In the genomic region with DNA sequence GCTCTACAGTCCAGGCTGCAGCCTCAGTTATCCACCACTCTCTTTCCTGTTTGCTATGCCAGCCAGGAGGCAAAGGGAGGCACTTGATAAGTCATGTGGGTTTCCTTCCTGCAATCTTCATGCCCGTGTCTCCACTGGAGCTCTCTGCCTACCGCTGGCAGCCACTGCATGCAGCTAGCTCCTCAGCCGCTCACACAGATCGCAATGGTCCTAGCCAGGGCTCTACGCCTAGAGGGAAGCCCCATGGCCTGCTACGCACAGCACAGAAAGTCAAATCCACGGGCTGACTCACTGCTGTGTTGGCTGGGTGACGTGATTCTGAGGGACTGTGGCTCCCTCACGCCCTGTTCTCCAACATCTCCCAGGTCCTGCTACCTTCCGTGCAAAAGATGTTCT, we compare ENCODE assay signal across 13 mouse cellular contexts. TPM values are rescaled to one million over a fixed set of nuclear protein-coding genes. Genes with fewer than 3 reads are reported as not detected.
DNase-seq lines count a peak whose midpoint lies in the region; ATAC-seq lines count a peak whose summit lies in the region.
"Had no signal": no experiment of that assay in that cellular context is flagged by ENCODE, and none has a peak within 500 bp of the region (broad histone marks: within the 10 kb centered on the region; RNA-seq: fewer than 3 reads in every experiment).

No protein-coding gene starts in this region.

- H3K36me3 ChIP-seq in heart, embryonic 14.5 days (ENCODE audit: control insufficient read depth, insufficient read depth, low read length) = no peaks in the 10 kb centered on the region
- H3K36me3 ChIP-seq in embryonic facial prominence, embryonic 12.5 days = no peaks in the 10 kb centered on the region
- no peaks in the 10 kb centered on the region for H3K36me3 ChIP-seq in intestine, embryonic 15.5 days
- H3K36me3 ChIP-seq: kidney, embryonic 15.5 days; midbrain, embryonic 12.5 days had no signal

- H3K9ac ChIP-seq in heart, embryonic 14.5 days (ENCODE audit: low read length) = peak overlapping the region; percentile 38; the same call in 1 of the 2 replicates
- no peak overlapping the region for H3K9ac ChIP-seq in embryonic facial prominence, embryonic 12.5 days
- H3K9ac ChIP-seq in intestine, embryonic 15.5 days = no peak overlapping the region
- H3K9ac ChIP-seq: kidney, embryonic 15.5 days; midbrain, embryonic 12.5 days had no signal

- H3K27me3 ChIP-seq in heart, embryonic 14.5 days (ENCODE audit: control insufficient read depth, insufficient read depth, low read length) = no peaks in the 10 kb centered on the region
- no peaks in the 10 kb centered on the region for H3K27me3 ChIP-seq in embryonic facial prominence, embryonic 12.5 days
- H3K27me3 ChIP-seq in intestine, embryonic 15.5 days (replicated peaks) = no peaks in the 10 kb centered on the region
- H3K27me3 ChIP-seq: kidney, embryonic 15.5 days; midbrain, embryonic 12.5 days had no signal

- H3K4me3 ChIP-seq in heart, embryonic 14.5 days (ENCODE audit: control insufficient read depth in 1 of 2, insufficient read depth in 1 of 2, low read depth in 1 of 2, low read length in 2 of 2) = no peak overlapping the region
- H3K4me3 ChIP-seq in embryonic facial prominence, embryonic 12.5 days = no peak overlapping the region
- no peak overlapping the region for H3K4me3 ChIP-seq in intestine, embryonic 15.5 days (replicated peaks)
- H3K4me3 ChIP-seq: kidney, embryonic 15.5 days; midbrain, embryonic 12.5 days had no signal

- 64% methylated on average over 10 of the region's 10 CpGs for WGBS in heart, embryonic 14.5 days
- 73% methylated on average over 10 of the region's 10 CpGs for WGBS in embryonic facial prominence, embryonic 12.5 days
- 66% methylated on average over 10 of the region's 10 CpGs for WGBS in intestine, embryonic 15.5 days

- H3K4me1 ChIP-seq in heart, embryonic 14.5 days (ENCODE audit: control insufficient read depth in 2 of 2, insufficient read depth in 2 of 2, low read length in 2 of 2) = peaks cover 43 to 62% of the 10 kb centered on the region in 2 experiments
- H3K4me1 ChIP-seq in embryonic facial prominence, embryonic 12.5 days = peaks cover 32% of the 10 kb centered on the region
- peaks cover 16% of the 10 kb centered on the region for H3K4me1 ChIP-seq in intestine, embryonic 15.5 days (replicated peaks)

- no peak overlapping the region for H3K4me2 ChIP-seq in heart, embryonic 14.5 days (ENCODE audit: low read length)
- no peak overlapping the region for H3K4me2 ChIP-seq in embryonic facial prominence, embryonic 12.5 days (replicated peaks)
- 0 out of 2 replicates have a peak overlapping the region, but pooled peaks have one; percentile 20 for H3K4me2 ChIP-seq in intestine, embryonic 15.5 days (replicated peaks)
- H3K4me2 ChIP-seq: kidney, embryonic 15.5 days; midbrain, embryonic 12.5 days had no signal

- no peaks in the 10 kb centered on the region for H3K9me3 ChIP-seq in heart, embryonic 14.5 days (ENCODE audit: control insufficient read depth, low read length)
- H3K9me3 ChIP-seq in embryonic facial prominence, embryonic 12.5 days = no peaks in the 10 kb centered on the region
- H3K9me3 ChIP-seq in intestine, embryonic 15.5 days = no peaks in the 10 kb centered on the region
- H3K9me3 ChIP-seq: kidney, embryonic 15.5 days; midbrain, embryonic 12.5 days had no signal

- DNase-seq in heart, postnatal 10 days = no peak
- DNase-seq in 3134 (ENCODE audit: extremely low read depth, insufficient read length, low spot score) = peak; percentile 69
- no peak for DNase-seq in MN1 (ENCODE audit: low spot score)
- no peak for DNase-seq in spleen, adult 18-20 months
- no peak for DNase-seq in thymus, postnatal 36 days
- DNase-seq: adrenal gland, postnatal 25 days; cerebellum, adult 8-10 months; gastrocnemius, postnatal 14 days had no signal

- intact Hi-C loops in heart, postnatal 10 days (cut with DNase I) = no loop called here

- ATAC-seq in heart, embryonic 14.5 days (ENCODE audit: insufficient number of reproducible peaks, insufficient read depth, low FRiP score, low read depth) = peak; percentile 38; the same call in 1 of the 2 replicates
- no peak for ATAC-seq in embryonic facial prominence, embryonic 12.5 days (ENCODE audit: insufficient number of reproducible peaks, insufficient read depth, low FRiP score, low TSS enrichment)
- peak; percentile 41; the same call in 1 of the 2 replicates for ATAC-seq in intestine, embryonic 15.5 days

- H3K27ac ChIP-seq in heart, embryonic 14.5 days (replicated peaks in 1 of 2; ENCODE audit: control insufficient read depth in 1 of 2, insufficient read depth in 1 of 2, low read depth in 2 of 2, low read length in 2 of 2) = peak overlapping the region in 1 of 2 experiments; percentile 67; a peak in 2 of 4 replicates
- H3K27ac ChIP-seq in embryonic facial prominence, embryonic 12.5 days = peak overlapping the region; percentile 77
- peak overlapping the region; percentile 84 for H3K27ac ChIP-seq in intestine, embryonic 15.5 days
- H3K27ac ChIP-seq: kidney, embryonic 15.5 days; midbrain, embryonic 12.5 days had no signal

RNA-seq across cellular contexts. Expression of gene Pxylp1, which starts 31.4 kb away (rescaled TPM):
- polyA plus RNA-seq in heart, embryonic 14.5 days (2014; fragmentation: Nextera tagmentation; extraction: Ambion mirVana) = 41.1 and 41.3 TPM in 2 replicates
- 10 to 100 TPM; 15.6 to 17.0 TPM for total RNA-seq in heart, postnatal 10 days (2021)
- 25.4 and 25.6 TPM in 2 replicates for polyA plus RNA-seq in embryonic facial prominence, embryonic 12.5 days (2016; fragmentation: Nextera tagmentation; extraction: Ambion mirVana)
- polyA plus RNA-seq in intestine, embryonic 15.5 days (2015; fragmentation: Nextera tagmentation; extraction: Ambion mirVana) = 37.6 and 41.5 TPM in 2 replicates
